Mouse (Mus musculus): ENCODE data around the gene Dolk.

Gene Dolk

GRCm38 (mm10) chr2:30266392-30266941, 19.7 kb downstream of the Dolk start:
- DNase-seq, result peak; percentile 96

GRCm38 (mm10) chr2:30265767-30266253, 20.3 kb downstream of the Dolk start, which contains the start of gene Phyhd1:
Gene Phyhd1, plus strand, starts transcription at chr2:30266203.
- peak; percentile 91 for DNase-seq

- peak; percentile 57 for DNase-seq
Measured at GRCm38 (mm10) chr2:30264671-30265519, 21.2 kb downstream of the Dolk start.

GRCm38 (mm10) chr2:30263811-30264210, 22.3 kb downstream of the Dolk start:
- DNase-seq, result no peak

- peak; percentile 89 for DNase-seq
Measured at GRCm38 (mm10) chr2:30262840-30263441, 23.2 kb downstream of the Dolk start.

DNA sequence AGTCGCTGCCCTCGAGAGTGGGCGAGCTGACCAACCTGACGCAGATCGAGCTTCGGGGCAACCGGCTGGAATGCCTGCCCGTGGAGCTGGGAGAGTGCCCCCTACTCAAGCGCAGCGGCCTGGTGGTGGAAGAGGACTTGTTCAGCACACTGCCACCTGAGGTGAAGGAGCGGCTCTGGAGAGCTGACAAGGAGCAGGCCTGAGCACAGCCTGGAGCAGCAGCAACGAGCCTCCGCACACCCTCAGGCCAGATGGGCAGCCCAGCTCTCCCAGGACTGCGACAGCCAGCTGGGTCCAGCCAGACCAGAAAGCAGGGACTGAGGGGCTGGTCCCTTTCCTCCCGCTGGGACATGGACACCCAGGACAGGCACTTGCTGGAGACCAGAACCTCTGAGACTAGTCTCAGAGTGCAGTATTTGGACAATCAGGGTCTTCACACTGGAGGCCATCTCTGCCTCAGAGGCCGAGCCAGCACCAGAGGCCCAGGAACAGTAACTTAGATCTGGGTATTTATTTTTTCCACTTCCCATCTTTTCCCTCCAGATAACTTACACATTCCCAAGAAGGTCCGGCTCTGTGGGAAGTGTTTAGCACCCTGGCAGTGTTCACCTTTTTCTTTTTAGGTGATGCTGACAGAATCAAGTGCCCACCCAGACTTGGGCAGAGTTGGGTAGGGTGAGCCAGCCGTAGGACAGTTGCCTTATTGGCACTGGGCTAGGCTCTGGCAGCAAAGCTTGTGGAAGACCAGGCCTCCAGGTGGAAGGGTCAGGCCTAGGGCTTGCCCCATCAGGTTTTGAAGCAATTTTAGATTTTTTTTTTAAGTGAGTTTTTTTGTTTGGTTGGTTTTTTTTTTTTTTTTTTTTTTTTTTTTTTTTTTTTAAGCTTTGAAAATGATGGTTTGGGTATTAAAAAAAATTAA, 24.0 kb downstream of the Dolk start:
- DNase-seq, result no peak

GRCm38 (mm10) chr2:30261064-30261736, 24.9 kb downstream of the Dolk start:
- no peak for DNase-seq

DNA sequence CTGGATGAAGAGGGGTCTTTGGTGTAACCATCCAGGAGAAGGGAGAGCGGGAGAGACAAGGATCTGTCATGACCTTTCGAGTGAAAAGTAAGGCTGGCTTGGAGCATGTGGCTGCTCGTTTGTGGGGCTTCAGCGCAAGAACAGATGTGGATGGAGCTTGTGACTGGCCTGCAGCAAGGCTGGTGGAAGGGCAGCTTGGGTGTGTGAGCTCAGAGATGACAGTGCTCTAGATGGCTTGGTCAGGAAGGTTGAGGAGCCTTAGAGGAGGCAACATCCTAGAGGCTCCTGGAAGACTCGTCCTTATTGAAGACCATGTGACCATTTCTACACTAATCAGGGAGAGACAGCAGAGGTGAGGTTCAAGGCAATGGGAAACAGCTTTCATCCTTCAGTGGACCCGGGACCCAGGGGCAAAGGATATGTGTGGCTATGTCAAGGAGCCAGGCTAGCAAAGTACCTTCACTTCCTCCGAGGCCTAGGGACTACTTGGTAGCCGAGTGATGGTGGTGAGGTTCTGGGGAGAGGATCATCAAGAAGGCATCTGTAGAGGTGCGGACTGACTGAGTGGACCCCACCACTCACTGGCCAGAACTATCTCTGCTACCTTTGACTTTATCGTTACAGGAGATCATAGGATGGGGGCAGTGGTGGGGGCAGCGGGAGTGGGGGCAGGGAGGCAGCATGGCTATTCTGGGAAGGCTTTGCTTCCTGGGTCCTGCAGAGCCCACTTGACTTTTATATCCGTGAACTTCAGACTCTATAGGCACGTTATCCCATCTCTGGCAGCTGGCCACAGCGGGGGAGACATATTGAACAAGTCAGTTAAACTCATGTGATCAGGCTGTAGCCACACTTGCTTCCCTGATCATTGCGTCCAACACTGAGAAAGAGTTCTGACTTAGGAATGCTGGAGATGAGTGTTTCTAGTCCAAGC, 26.7 kb downstream of the Dolk start:
- DNase-seq, result peak; percentile 70

- DNase-seq, result peak; percentile 71
Measured at GRCm38 (mm10) chr2:30258600-30258999, 27.5 kb downstream of the Dolk start.

DNA sequence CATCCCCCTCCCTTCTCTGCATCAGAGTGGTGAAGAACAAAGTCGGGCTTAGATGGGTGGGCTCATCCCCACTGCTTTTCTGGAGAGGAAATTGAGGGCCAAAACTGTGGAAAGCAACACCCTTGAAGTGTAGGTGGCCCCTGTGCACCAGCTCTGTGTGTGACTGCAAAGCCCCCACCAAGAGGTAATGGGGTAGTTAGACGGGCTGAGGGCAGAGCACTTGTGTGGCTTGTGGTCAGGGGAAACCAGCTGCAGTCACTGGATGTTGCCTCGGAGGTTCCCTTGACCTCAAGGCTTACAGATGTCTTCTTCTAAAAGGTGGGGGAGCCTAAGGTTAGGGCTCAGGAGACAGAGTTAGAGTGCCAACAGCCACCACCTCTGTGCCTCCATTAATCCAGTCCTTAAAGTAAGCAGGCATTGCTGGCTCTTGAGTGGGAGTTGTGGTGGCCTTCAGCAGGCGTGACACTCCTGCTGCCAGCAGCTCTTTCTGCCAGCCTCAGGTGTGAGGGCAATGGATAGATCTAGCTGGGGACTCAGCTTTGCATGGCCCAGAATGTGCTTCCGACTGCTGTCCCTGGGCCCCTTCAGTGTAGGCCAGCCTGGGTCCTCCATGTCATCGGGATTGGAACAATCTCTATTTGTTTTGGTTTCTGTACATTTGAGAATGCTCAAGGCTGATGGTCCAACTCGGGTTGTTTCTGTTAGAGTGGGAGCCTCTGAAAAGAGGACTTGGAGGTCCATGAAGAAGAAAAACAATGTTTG, 28.3 kb downstream of the Dolk start:
- DNase-seq, result no peak

DNA sequence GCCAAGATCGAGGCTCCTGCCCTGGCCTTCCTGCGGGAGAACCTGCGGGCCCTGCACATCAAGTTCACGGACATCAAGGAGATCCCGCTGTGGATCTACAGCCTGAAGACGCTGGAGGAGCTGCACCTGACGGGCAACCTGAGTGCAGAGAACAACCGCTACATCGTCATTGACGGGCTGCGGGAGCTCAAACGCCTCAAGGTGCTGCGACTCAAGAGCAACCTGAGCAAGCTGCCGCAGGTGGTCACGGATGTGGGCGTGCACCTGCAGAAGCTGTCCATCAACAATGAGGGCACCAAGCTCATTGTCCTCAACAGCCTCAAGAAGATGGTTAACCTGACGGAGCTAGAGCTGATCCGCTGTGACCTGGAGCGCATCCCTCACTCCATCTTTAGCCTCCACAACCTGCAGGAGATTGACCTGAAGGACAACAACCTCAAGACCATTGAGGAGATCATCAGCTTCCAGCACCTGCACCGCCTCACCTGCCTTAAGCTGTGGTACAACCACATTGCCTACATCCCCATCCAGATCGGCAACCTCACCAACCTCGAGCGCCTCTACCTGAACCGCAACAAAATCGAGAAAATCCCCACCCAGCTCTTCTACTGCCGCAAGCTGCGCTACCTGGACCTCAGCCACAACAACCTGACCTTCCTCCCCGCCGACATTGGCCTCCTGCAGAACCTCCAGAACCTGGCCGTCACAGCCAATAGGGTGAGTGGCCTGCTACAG, 29.4 kb downstream of the Dolk start:
- no peak for DNase-seq

- DNase-seq, result no peak
Measured at GRCm38 (mm10) chr2:30255631-30256395, 30.3 kb downstream of the Dolk start.

DNA sequence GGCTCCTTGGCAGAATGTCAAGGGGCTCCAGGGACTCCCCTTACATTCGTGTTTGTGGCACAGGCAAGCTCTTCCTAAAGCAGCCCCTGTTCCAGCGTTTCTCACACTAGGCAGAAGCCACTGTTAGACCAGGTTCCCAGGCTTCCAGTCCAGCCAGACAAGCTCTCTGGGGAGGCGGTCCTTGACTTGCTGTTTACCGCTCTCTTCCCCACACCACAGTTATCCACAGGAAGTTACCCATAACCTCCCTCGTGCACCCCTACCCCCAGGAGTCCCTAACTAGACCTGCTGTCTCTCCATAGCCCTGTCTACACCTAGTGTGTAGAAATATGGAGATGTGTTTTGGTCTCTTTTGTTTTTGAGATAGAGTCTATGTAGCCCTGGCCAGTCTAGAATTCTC, 32.3 kb downstream of the Dolk start:
- no peak for DNase-seq

- DNase-seq, result no peak
Measured at GRCm38 (mm10) chr2:30252521-30252920, 33.6 kb downstream of the Dolk start.

- DNase-seq, result no peak
Measured at GRCm38 (mm10) chr2:30251417-30252104, 34.6 kb downstream of the Dolk start.

DNA sequence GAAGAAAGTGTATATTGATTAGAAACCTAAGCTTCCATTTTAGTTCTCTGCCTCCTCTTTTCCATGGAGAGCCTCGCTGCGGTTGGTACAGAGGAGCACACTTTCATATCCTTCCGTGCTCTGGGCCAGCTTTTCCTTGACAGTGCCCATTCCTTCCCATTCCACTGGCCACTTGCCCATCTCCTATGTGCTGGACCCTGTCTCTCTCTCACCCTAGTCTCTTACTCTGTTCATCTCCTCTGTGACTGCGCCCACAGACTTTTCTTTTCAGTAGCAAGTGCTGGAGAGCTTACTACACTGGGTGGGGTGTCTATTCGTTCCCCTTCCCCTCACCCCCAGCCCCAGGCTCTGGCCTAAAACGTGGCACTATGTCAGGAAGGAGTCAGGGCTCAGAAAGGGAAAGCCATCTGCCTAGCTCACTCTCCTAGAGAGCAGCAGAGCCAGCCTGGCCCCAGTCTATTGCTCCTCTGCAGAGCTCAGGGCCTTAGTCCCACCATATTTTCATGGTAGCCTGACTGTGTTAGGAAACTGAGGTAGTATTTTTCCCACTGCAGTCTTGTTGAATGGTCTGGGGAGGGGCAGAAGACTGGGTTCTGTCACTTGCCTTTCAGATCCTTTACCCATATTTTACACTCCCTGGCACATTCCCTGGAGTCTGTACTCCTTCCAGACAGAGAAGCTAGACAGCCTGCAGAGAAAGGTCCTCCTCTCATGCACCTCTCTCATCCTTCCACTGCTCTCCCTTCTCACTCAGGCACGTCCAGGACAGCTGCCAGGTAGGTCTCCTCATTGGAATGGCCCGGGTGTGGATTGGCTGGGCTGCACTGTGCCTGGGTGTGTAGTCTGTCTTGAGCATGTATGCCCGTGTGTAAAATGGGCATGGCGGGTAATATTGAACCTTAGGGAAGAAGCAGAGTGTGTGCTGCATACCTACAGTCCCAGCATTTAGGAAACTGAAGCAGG, 35.7 kb downstream of the Dolk start:
- DNase-seq, result no peak

GRCm38 (mm10) chr2:30249182-30249581, 37.0 kb downstream of the Dolk start:
- no peak for DNase-seq
